Mouse (Mus musculus) MEL (cell line): ENCODE measurements around the gene Utrn.

ENCODE experiments used
- CHD1 ChIP-seq: IDR thresholded peaks from 2 replicates; pipeline ENCODE4 v1.6.1; 2012; ENCODE audit warnings: low read depth, mild to moderate bottlenecking, inconsistent platforms, low read length, improper control_type of control experiment
- CTCF ChIP-seq, 3 experiments: IDR thresholded peaks in 2 of 3; conservative IDR thresholded peaks in 1 of 3; 2 replicates each; pipeline ENCODE4 v1.5.1; 2011 to 2012; ENCODE audit warnings: low read length in 3 of 3, low read depth in 2 of 3, mild to moderate bottlenecking in 2 of 3, improper control_type of control experiment in 1 of 3, inconsistent platforms in 1 of 3, mixed read lengths in 1 of 3, moderate library complexity in 1 of 3; ENCODE audit not compliant: control insufficient read depth in 1 of 3, insufficient read depth in 1 of 3, poor library complexity in 1 of 3, severe bottlenecking in 1 of 3
- EP300 ChIP-seq, 2 experiments: IDR thresholded peaks; 2 replicates each; pipeline ENCODE4 v1.6.1; 2011; ENCODE audit warnings: improper control_type of control experiment in 2 of 2, low read length in 2 of 2, low read depth in 1 of 2, mild to moderate bottlenecking in 1 of 2
- GABPA ChIP-seq: IDR thresholded peaks from 2 replicates; pipeline ENCODE4 v1.6.1; 2012; ENCODE audit warnings: low read depth, mild to moderate bottlenecking, inconsistent platforms, low read length, improper control_type of control experiment, moderate library complexity
- MYB ChIP-seq: IDR thresholded peaks from 2 replicates; pipeline ENCODE4 v1.6.1; 2011; ENCODE audit warnings: mild to moderate bottlenecking, low read depth, low read length, improper control_type of control experiment
- POLR2A ChIP-seq, 2 experiments: IDR thresholded peaks; 2 replicates each; pipeline ENCODE4 v1.6.1; 2011 to 2012; ENCODE audit warnings: low read length in 2 of 2, mild to moderate bottlenecking in 2 of 2, control low read depth in 1 of 2, improper control_type of control experiment in 1 of 2, low read depth in 1 of 2, moderate library complexity in 1 of 2; ENCODE audit not compliant: control insufficient read depth in 1 of 2, insufficient read depth in 1 of 2, poor library complexity in 1 of 2
- TAL1 ChIP-seq: IDR thresholded peaks from 2 replicates; pipeline ENCODE4 v1.6.1; 2012; ENCODE audit warnings: mild to moderate bottlenecking, inconsistent platforms, low read length, moderate library complexity, mixed read lengths
- TCF12 ChIP-seq: IDR thresholded peaks from 2 replicates; pipeline ENCODE4 v1.6.1; 2014; ENCODE audit warnings: low read depth, mild to moderate bottlenecking, inconsistent platforms, low read length, improper control_type of control experiment, moderate library complexity
- UBTF ChIP-seq: IDR thresholded peaks from 2 replicates; pipeline ENCODE4 v1.6.1; 2012; ENCODE audit warnings: low read depth, mild to moderate bottlenecking, inconsistent platforms, low read length, improper control_type of control experiment, moderate library complexity, borderline replicate concordance; ENCODE audit not compliant: insufficient read depth

DNA sequence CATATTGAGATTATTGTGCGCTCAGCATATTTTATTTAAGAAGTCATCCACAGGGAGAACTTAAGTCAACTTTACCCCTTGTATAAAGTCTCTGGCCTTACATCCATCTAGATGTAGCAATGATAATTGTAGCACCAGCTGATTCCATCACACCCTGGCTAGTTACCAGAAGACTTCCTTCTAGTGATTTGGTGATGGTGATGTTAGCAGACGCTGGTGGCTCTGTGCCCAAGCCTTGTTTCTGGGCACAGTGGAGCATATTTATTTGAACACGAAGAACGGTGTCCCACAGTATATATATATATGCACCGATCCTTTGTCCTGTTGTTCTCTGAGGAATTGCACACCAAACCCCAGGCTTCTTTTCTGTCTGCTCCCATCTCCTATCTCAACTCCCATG lies 30.7 kb upstream of the Utrn start:
- no peak for TF ChIP-seq EP300 (IDR thresholded peaks at IDR 0.05; ENCODE audit: low read depth in 1 of 2, low read length in 2 of 2)
- no peak for TF ChIP-seq TAL1
- TF ChIP-seq POLR2A (IDR thresholded peaks at IDR 0.05; ENCODE audit: control insufficient read depth in 1 of 2, insufficient read depth in 1 of 2, low read depth in 1 of 2, low read length in 2 of 2, poor library complexity in 1 of 2): no peak
- no peak for TF ChIP-seq MYB
- no peak for TF ChIP-seq CTCF (IDR thresholded peaks at IDR 0.05 in 2 of 3, conservative IDR thresholded peaks at IDR 0.05 in 1 of 3; ENCODE audit: control insufficient read depth in 1 of 3, insufficient read depth in 1 of 3, low read depth in 2 of 3, low read length in 3 of 3, poor library complexity in 1 of 3, severe bottlenecking in 1 of 3)
- no peak for TF ChIP-seq CHD1
- no peak for TF ChIP-seq TCF12
- TF ChIP-seq GABPA: no peak
- no peak for TF ChIP-seq UBTF
